Mouse (Mus musculus): ENCODE data around the gene F8a.

DNA sequence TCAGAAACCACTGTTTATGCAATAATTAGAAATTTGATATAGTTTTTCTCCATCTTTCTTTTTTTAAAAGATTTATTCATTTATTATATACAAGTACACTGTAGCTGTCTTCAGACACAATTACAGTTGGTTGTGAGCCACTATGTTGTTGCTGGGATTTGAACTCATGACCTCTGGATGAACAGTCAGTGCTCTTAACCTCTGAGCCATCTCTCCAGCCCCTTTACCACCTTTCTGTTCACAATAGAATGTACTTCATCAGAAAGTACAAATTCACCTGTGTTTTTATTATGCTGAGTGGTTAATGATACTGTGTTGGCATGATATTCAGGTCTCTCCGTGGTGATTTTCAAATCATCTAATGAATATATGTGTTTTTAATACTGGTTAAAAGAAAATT lies 2.7 kb upstream of the F8a start:
- TF ChIP-seq MXI1 (IDR thresholded peaks at IDR 0.05; ENCODE audit: low read depth, low read length), result no peak
- no peak for TF ChIP-seq POLR2A (IDR thresholded peaks at IDR 0.05; ENCODE audit: low read depth, low read length)
- no peak for TF ChIP-seq CTCF (conservative IDR thresholded peaks at IDR 0.05 in 1 of 2, IDR thresholded peaks at IDR 0.05 in 1 of 2; ENCODE audit: low read depth in 2 of 2, low read length in 2 of 2)
- no peak for TF ChIP-seq EP300 (IDR thresholded peaks at IDR 0.05; ENCODE audit: low read length)
- TF ChIP-seq USF1 (IDR thresholded peaks at IDR 0.05; ENCODE audit: low read depth, low read length), result no peak
- no peak for TF ChIP-seq MAX (IDR thresholded peaks at IDR 0.05; ENCODE audit: low read length)
- TF ChIP-seq USF2 (conservative IDR thresholded peaks at IDR 0.05; ENCODE audit: low read depth, low read length), result no peak
- TF ChIP-seq POLR2AphosphoS2 (IDR thresholded peaks at IDR 0.05; ENCODE audit: low read depth, low read length), result no peak
- no peak for TF ChIP-seq GABPA (IDR thresholded peaks at IDR 0.05; ENCODE audit: insufficient replicate concordance, low read depth, low read length)
- TF ChIP-seq HCFC1 (IDR thresholded peaks at IDR 0.05; ENCODE audit: low read depth, low read length), result no peak
